Mouse (Mus musculus) bone marrow macrophage, adult 2 months (primary cell): Measurements from ENCODE around the gene Tmem135. TPM values are rescaled to one million over a fixed set of nuclear protein-coding genes. Genes with fewer than 3 reads are reported as not detected.

Experiments
- H3K27ac ChIP-seq: 2 replicates; pipeline ENCODE4 v1.5.1; 2012; ENCODE audit warnings: low read depth, low read length; ENCODE audit not compliant: insufficient read depth
- H3K4me1 ChIP-seq: 2 replicates; pipeline ENCODE4 v1.6.1; 2012; ENCODE audit warnings: low read length; ENCODE audit not compliant: control insufficient read depth, insufficient read depth
- H3K4me3 ChIP-seq: 2 replicates; pipeline ENCODE4 v1.5.1; 2012; ENCODE audit warnings: mild to moderate bottlenecking, low read length, moderate library complexity; ENCODE audit not compliant: insufficient read depth
- CTCF ChIP-seq: IDR thresholded peaks from 2 replicates; pipeline ENCODE4 v1.5.1; 2012; ENCODE audit warnings: low read depth, mild to moderate bottlenecking, low read length, moderate library complexity
- POLR2A ChIP-seq: IDR thresholded peaks from 2 replicates; pipeline ENCODE4 v1.6.1; 2012; ENCODE audit warnings: mild to moderate bottlenecking, low read depth, low read length, borderline replicate concordance
- polyA plus RNA-seq: library from polyadenylated mRNA; stranded (reverse); fragments of >200 nt; gene quantifications from 2 replicates; pipeline ENCODE4 v1.2.4, GENCODE M21; 2012; ENCODE audit not compliant: missing spikeins, insufficient read depth, insufficient read length

The Tmem135 gene
- polyA plus RNA-seq, 1 experiment = 58.4 TPM

DNA sequence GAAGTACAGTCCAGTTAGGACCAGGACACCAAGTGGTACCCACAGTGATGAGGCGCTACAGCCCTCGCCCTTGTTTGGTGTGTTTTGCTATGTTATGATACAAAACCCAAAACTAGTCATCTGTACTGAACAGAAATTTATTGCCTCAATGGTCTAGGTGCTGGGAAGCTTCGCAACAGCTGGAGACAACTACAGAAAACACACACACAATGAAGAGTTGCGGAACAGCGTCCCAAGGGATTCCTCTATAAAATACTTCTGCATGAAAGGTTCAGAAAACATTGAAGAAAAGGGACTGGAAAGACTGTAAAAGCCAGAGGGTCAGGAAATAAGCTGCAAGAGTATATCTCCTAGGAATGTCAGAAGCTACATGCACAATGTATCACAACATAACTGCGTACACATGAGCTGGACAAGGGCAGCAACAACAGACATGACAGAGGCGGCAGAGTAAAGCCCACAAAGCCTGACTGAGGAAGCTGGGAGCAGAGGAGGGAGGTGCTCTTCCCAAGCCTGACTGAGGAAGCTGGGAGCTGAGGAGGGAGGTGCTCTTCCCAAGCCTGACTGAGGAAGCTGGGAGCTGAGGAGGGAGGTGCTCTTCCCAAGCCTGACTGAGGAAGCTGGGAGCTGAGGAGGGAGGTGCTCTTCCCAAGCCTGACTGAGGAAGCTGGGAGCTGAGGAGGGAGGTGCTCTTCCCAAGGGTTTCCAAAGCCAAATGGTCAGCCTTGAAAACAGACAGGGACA is 137.8 kb downstream of the Tmem135 start:
- Histone ChIP-seq H3K4me3 (no peak overlapping the region), H3K27ac (no peak overlapping the region), H3K4me1 (peaks cover 39% of the 10 kb centered on the region)
- TF ChIP-seq CTCF (no peak), POLR2A (no peak)

DNA sequence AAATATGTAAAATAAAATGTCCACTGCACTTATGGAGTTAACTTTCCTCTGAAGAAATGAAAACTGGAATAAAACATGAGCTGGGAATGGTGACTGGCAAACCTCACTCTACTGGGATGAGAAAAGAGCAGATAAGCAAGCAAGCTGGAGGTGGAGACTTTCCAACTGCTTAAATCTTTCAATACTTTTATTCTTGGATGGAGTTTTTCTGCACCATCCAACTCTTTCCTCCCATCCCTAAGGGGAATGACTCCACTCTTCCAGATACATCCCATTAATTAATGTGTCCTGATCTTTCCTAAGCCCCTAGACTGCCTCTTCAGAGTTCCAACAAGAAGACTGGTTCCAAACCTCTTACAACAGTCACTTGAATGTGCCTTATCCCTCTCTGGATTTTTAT is 143.1 kb downstream of the Tmem135 start:
- peaks cover 9% of the 10 kb centered on the region for H3K4me1 ChIP-seq
- no peak overlapping the region for H3K4me3 ChIP-seq
- TF ChIP-seq POLR2A (no peak), CTCF (no peak)
- H3K27ac ChIP-seq = no peak overlapping the region

DNA sequence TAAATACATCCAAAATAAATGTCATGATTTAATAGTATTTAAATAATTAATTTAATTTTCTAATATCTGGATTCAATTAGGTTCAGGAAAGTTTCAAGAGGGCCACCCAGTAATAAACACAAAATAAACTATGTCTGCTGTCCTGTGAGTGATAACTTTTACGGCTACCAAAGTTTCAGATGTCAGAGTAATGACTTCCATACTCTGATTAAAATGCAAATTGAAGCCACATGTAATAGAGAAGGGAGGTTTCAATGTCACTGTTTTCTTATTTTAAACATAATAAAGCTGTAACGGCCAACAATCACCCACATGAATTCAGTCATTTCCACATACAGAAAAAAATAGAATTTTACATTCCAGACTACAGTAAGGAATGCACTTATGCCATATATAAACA is 145.2 kb downstream of the Tmem135 start:
- Histone ChIP-seq H3K27ac (no peak overlapping the region), H3K4me3 (no peak overlapping the region), H3K4me1 (peaks cover 3% of the 10 kb centered on the region)
- no peak for TF ChIP-seq CTCF
- no peak for TF ChIP-seq POLR2A

- TF ChIP-seq CTCF (no peak), POLR2A (no peak)
- Histone ChIP-seq H3K27ac (no peak overlapping the region), H3K4me1 (peaks cover 3% of the 10 kb centered on the region)
Measured at GRCm38 (mm10) chr7:89257871-89258502, 146.0 kb downstream of the Tmem135 start.

GRCm38 (mm10) chr7:89253772-89254171 is 150.2 kb downstream of the Tmem135 start:
- Histone ChIP-seq H3K27ac (no peak overlapping the region), H3K4me1 (peaks cover 9% of the 10 kb centered on the region), H3K4me3 (no peak overlapping the region)
- TF ChIP-seq POLR2A (no peak), CTCF (no peak)

More at GRCm38 (mm10) chr7:89257871-89258502, 146.0 kb downstream of the Tmem135 start:
- H3K4me3 ChIP-seq = no peak overlapping the region

- no peak overlapping the region for H3K27ac ChIP-seq
- TF ChIP-seq POLR2A (no peak), CTCF (no peak)
- no peak overlapping the region for H3K4me3 ChIP-seq
- peaks cover 9% of the 10 kb centered on the region for H3K4me1 ChIP-seq
Measured at GRCm38 (mm10) chr7:89253317-89253716, 150.7 kb downstream of the Tmem135 start.

DNA sequence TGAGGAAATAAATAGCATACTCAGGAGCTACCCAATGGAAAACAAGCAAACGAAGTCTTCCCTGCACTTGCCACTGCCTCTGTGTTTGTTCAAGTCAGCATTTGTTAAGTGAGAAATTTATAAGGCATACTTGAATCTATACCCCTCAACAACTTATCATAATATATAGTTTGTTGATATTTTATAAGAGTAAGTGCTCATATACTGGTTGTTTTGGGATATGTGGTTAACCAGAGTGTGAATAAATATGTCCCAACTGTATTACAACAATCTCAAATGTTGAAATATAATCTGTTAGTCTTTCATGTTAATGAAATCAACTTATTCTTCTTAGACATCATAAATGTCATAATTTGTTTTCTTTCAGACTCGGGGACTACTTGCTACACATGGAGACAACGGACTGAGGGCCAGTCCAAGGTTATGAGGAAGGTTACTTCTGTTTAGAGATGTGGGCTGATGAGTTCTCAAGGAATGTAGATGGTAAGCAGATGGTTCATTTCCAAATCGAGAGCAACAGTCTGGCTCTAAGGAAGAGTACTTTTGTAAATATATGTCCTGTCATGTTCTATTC is 152.1 kb downstream of the Tmem135 start:
- H3K27ac ChIP-seq = no peak overlapping the region
- H3K4me1 ChIP-seq = peaks cover 17% of the 10 kb centered on the region
- no peak overlapping the region for H3K4me3 ChIP-seq
- TF ChIP-seq POLR2A = no peak
- TF ChIP-seq CTCF = no peak

- Histone ChIP-seq H3K4me3 (no peak overlapping the region), H3K27ac (peak overlapping the region; percentile 62), H3K4me1 (peaks cover 30% of the 10 kb centered on the region)
- TF ChIP-seq POLR2A = no peak
- no peak for TF ChIP-seq CTCF
Measured at GRCm38 (mm10) chr7:89248135-89248850, 155.7 kb downstream of the Tmem135 start.

DNA sequence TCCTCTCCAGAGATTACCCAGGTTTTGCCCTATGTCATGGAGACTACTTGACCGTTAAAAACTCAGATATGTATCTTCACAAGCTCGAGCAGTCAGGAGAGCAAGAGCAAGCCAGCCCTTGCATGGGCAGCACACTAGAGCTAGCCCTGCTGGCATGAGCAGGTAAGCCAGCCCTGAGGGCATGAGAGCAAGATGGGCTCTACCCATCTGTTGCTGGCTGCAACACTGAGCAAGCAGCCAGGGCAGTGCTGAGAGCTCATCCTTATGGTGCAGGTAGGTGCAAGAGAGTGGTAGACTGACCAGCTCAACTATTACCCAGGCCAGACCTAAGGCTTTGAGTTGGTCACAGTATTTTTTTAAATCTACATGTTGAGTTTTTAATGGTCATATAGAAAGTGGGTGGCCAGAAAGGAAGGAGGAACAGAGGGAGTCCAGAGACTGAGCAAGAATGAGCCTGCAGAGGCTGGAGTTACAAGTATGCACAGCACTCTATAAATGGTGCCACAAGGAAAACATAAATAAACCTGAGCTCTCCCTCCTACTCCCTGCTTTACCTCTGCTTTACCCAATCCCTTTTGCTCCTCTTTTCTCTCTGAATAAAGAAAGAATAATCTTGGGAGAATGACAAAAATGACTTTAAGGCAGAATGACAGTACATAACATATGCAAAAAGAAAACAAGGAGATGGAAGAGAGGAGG is 156.9 kb downstream of the Tmem135 start:
- Histone ChIP-seq H3K4me1 (peaks cover 27% of the 10 kb centered on the region), H3K27ac (peak overlapping the region; percentile 16; the same call in 1 of the 2 replicates), H3K4me3 (no peak overlapping the region)
- TF ChIP-seq CTCF (no peak), POLR2A (no peak)
